Mouse (Mus musculus) thymus, adult 18-20 months (tissue): ENCODE data around the gene Mcur1.

Experiments used
- DNase-seq, 2 experiments: peaks; one replicate each; pipeline ENCODE4 v3.0.0; 2022; ENCODE audit warnings: mixed read lengths in 2 of 2

Mcur1 gene

DNA sequence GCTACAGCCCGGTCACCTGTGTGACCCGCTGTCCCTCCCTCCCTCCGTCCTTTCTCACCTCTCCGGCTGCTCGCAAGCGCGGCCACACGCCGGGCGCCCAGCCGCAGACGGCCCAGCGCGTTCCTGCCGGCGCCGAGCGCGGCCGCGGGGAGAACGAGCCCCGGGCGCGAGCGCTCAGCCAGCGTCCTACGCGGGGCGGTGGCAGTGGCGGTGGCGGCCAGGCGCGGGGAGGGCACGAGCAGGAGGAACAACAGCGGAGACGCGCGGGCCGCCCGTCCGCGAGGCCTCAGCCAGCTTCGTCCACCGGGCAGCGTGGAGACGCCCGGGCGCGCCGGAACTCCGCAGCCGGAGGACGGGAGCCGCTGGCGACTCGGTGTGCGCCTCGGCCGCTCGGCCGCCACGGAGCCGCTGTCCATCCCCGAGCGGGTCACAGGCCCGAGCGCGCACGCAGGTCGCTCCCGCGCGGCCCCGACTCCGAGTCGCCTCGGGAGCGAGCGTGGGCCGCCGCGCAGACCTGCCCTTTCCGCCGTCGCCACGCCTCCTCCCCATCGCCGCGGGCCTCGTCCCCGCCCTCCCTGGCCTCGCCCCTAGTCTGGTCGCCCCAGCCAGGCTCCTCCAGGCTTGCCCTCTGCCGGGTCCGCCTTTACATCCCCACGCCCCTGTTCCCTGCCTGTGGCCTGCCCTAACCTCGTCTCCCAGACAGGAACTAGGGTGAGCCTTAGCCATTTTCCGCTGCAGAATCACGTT, at the start of gene Mcur1:
Gene Mcur1 (minus strand): TSS at position 481 of the 747 bp plus-strand sequence.
- DNase-seq, result peak; percentile 82 to 83

DNA sequence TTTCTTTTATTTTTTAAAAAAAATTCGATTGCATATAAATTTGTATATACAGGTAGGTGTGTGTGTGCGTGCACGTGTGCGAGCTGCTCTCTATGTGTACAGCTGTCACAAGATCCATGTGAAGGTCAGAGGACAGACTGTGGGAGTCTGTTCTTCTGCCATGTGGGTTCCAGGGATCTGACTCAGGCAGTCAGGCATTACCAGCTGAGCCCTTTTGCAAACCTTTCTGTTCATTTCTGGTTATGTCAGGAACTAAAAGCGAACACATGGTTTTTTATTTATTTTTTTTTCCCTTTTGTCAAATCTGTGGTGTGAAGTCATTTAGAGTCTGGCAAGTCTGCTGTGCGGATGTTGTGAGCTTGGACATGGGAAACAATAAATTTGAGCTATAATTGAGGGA, 48.9 kb upstream of the Mcur1 start:
- DNase-seq, result no peak

DNA sequence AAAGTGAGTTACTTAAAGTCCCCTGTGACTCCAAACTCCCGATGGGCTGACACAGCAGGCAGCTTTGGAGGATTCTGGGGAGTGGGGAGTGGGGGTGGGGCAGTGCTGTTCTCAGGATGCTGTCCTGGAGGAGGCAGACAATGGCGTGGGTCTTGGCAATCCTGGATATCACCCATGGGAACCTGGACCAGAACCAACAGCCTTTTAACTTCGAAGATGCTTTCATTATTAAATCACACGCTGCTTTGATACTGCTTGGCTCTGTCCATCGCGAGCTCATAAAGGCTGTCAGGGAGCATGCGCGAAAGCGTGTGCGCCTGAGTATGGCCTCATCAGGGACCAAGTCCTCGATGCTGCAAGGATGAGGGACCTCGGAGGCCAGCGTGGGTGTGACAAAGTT, 43.1 kb upstream of the Mcur1 start:
- no peak for DNase-seq

DNA sequence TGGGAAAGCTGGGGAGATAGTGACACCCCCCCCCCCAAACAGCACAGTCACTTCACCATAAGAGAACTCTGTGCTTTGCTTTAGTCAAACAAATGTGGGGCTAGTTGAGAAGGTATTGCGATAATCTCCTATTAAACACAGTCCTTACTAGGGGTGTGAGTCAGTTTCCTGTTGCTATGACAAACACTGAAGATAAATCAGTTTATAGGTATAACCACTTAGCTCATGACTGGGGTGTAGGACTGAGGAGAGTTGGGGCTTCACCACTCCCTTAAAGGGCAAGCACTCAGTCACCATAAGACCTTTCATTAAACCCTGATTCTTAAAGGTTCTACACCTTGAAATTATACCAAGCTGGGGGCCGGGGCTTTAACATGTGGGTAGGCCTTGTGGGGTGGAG, 42.4 kb upstream of the Mcur1 start:
- no peak for DNase-seq

DNA sequence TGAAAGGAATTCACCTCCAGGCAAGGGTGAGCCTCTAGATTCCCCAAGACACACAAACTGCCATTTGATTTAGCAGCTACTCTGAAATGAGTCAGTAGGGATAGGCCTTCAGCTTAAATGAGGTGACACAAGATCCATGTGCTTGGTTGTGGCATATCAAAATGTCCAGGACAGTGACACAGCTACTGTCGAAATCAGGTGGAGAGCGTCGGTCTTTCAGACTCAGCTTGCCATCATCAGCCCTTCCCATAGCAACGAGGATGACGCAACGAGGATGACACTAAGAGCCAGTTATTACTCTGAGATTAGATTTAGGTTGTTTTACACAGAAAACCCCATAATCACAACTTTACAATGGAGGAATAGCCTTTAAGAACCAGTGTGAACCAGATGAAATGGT, 41.0 kb upstream of the Mcur1 start:
- DNase-seq, result no peak

DNA sequence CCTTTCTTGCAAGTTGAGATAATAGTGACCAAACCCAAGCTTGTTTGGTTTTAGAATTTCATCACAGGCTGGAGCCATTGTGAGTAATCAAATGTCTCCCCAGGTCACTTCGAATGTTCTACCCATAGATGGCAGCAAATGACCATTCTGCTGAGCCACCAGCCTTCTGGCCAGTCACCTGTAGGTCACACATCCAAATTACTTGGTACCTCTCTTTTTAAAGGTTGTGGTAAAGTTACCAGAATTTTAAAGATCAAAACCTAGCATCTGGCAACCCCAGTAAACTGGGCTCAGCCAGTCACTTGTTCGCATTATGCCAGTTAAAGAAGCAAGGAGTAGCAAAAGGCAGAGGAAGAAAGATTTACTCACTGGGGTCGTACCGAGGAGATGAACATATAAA, 35.9 kb upstream of the Mcur1 start:
- DNase-seq, result peak in 1 of 2 experiments; percentile 11

DNA sequence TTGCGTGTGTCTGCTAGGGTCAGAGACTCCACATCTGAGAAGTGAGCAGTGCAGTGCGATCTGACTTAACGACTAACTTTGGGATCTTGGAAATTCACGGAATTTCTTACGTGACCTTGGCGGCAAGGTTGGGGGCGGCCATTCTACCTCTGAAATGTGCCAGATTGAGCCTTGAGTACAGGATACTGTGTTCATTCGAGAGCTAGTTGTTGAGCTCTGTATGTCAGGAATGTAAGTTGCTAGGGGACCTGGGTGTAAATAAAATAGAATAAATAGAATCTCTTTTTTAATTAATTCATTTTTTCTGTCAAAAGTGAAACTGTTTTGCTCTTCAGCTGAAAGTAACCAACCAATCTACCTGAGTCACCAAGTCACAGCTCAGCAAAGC, 32.7 kb upstream of the Mcur1 start:
- no peak for DNase-seq

DNA sequence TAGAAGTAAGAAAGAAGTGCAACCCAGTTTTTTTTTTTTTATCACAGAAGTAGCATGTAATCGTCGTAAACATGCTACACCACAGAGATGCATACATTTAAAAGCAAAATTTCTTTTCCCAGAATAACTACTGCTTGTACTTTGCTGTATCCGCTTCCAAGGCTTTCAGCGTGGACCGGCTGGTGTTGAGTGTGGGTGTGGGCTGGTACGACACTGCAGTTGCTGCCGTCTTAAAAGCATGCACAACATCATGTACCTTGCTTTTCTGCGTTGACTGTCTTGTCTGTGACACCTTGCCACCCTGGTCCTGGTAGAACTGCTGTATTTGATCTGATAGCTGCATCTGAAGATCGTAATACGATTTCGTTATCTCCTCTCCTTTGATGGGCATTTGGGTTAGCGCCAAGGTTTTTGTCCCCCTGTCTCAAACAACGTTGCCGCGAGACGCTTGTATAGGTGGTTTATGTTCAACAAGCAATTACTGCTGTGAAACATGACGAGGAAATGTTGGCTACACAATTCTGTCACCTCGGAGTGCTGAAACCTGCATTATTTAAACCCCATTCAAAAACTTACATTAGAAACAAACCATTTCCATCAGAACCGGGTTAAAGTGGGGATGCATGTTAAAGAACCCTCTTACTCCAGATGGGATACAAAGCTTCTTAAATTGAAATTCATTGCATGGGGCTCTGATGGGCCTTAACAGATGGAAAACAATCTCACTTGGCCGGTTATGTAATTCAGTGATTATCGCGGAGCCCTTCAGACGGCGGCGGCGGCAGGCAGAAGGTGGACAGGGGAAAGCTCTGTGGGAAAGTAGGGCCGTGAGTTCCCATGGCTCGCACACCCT, 32.1 kb upstream of the Mcur1 start:
- no peak for DNase-seq

DNA sequence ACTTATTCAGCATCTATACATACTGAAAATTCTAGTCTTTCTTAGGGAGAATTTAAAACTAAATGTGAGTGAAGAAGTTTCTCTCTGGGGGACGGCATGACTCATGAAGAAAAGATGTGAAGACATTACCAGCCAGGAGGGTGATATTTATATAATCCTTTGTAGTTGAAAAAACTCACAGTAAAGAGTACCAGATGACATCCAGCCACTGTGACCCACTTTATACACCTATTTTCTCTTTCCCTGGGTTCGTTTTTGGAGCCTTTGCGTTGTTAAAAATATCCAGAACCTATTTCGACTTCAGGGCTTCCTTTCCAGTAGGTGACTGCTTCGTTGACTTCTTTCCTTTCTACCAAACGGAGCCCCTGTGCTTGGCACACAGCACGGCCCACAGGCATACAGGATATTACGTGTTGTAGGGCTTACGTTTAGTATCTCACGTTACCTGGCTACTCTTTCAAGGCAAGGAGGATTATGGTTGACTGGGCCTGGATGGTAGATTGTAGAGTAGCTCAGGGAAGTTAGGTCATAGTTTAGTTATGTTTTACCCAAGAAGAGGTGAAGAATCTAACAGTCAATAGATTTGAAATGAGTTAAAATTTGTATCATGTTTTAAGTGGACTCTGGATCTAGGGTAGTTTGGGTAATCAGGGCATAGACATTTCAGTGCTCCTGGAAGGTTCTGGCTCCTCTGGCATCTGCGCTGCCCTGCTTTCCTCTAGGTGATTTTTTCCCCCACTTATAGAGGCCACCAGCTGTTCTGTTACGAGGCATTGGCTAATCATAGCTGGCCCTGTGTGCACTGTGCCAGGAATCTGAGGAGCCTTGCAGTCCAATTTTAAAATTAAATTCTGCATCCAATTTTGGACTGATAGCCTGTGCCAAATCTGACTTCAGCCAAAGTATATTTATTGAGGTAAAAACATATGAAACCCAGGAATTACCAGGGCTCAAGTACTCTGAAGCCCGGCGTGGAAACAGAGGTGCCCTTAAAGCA, 28.2 kb upstream of the Mcur1 start:
- DNase-seq, result no peak

DNA sequence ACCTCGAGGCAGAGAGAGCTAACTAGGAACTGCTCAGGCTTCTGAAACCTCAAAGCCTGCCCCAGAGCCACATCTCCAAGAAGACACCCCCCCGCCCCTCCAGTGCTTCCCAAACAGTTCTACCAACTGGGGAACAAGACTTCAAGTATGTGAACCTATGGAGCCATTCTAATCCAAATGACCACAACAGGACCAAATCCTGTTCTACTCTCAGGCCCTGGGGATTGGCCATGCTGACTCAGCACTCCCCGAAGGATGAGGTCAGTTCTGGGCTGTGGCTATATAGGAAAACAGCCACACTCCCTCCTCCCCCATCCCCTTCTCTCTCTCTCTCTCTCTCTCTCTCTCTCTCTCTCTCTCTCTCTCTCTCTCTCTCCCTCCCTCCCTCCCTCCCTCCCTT, 27.0 kb upstream of the Mcur1 start:
- no peak for DNase-seq

DNA sequence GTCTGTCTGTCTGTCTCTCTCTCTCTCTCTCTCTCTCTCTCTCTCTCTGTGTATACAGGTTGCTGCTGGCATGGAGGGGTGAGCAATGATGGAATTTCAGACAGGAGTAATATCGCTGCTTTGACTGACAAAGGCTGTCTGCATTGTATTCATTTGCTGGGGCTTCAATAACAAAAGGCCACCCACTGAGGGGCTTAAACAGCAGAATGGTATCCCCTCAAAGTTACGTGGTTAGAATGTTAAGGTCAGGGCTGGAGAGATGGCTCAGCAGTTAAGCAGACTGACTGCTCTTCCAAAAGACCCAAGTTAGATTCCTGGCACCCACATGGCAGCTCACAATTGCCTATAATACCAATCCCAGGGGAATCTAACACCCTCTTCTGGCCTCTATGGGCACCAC, 25.3 kb upstream of the Mcur1 start:
- no peak for DNase-seq

DNA sequence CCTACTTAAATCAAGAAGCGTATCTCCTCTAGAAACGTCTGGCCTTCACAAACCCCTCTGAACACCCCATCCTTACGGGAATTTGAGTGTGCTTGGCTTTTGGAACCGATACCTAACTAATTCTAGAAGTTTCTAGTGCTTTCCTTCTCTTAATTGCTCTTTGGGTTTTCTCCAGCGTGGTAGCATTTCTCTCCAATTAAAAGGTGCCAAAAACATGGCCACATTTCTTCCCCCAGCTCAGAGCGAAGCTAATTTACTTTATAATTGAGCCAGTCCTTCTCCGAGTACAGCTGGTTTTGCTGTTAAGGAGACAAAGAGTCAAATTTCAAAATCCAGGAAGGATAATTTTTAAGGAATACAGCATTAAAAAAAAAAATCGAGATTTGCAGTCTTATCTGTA, 23.5 kb upstream of the Mcur1 start:
- DNase-seq, result no peak

DNA sequence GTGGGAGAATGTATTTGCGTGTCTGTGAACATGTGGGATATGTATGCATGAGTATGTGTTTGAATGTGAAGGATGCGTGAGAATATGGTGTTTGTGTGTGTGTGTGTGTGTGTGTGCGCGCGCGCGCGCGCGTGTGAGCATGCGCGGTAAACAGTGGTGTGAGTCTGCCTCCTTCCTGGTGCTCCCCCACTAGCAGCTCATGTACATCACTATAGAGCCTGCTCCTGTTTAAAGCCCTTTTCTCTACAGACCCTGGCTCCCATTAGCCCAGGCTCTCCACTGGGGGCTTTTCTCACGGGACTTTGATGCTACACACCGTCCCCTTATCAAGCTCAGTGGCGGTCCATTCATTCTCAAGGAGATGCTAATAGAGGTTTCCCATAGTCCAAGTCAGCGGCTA, 23.0 kb upstream of the Mcur1 start:
- DNase-seq, result no peak

DNA sequence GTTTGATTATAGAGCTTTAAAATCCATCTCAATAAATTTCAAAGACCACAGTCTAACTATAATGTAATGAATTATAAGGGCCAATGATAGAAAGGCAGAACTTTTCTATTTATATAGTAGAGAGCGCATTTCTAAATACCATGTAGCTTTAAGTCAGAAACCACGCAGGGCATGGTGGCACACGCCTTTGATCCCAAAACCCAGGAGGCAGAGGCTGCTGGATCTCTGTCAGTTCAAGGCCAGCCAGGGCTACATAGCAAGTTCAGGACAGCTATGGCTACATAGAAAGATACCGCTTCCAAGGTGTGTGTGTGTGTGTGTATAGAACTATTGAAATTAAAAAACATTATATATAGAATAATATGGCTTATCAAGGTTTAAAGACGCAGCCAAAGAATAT, 20.7 kb upstream of the Mcur1 start:
- DNase-seq, result no peak

DNA sequence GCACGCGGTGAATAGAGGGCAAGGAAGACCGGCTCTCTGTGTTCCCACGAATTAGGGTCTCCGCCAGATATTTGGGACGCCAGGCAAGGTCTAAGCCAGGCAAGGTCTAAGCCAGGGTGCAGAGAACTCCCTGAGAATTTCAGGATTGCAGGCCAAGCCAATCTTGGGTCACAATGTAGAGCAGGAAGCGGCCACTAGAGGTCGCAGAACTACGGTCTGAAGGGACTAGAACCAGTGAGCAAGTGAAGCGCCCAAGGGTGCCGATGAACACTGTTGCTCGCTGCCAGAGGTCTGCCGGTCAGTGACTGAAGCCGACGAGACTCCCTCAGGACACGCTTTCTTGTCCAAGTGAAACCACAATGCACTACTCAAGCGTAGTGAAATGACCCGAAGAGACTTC, 19.7 kb upstream of the Mcur1 start:
- DNase-seq, result peak; percentile 11 to 14

DNA sequence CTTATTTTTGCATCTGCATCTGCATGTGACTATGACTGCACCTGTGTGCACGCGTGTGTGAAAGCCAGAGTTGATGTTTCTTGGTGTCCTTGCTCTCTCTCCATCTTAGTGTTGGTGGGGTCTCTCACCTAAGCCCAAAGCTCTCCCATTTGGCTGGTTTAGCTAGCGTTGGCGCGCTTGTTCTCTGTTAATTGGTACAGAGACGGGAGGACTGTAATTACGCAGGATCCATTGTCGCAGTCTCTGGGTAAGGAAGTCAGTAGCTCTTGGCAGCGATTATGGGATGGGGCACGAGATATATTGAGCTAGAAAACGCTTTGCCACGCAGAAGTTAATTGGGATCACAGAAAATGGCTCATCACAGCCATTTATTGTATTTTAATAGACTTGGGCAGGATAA, 17.8 kb upstream of the Mcur1 start:
- no peak for DNase-seq

DNA sequence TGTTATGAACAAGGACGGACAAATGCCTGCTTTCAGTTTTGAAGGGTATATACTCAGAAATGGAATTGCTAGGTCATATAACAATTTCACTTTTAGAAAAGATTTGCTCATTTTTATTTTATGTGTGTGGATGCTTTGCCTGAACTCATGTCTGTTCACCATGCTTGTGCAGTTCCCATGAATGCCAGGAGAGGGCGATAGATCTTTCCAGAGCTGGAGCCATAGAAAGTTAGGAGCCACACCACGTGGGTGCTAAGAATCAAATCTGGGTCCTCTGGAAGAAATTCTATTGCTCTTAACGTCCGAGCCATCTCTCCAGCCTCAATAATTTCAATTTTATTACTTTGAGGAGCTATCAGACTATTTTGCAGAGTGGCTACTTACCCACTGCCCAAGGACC, 17.3 kb upstream of the Mcur1 start:
- DNase-seq, result no peak

DNA sequence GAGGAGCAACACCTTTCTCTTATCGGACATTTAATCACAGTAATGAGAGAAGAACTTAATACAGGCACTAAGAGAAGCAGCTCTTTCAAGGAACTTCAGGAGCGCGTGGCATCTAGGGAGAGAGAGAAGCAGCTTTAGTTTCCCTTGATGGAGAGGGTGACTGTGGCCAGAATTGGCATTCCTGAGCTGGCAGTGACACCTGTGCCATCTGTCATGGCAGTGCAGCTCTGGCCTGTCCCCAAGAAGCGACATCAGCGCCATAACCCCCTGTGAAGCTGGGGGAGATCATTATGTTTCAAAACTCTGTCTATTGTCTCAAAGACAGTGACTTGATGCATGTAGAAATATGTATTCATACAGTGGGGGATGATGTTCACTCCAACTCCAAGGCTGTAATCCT, 15.4 kb upstream of the Mcur1 start:
- no peak for DNase-seq

DNA sequence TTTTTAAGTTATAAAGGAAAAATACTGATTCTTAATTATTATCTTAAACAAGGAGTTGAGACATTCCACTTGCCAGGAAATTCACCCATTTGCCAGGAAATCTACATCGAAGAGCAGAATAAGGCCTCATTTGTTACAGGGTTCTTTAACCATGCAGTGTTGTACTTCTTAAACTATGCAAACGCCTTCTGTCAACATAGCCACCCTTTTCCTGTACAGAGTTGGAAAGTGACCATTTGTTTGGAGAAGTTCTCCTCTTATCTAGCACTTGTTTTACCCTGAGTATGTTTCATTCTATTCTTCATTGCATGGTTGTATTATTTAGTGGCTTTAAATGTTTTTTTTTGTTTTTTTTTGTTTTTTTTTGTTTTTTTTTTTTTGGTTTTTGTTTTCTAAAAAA, 14.0 kb upstream of the Mcur1 start:
- DNase-seq, result no peak

DNA sequence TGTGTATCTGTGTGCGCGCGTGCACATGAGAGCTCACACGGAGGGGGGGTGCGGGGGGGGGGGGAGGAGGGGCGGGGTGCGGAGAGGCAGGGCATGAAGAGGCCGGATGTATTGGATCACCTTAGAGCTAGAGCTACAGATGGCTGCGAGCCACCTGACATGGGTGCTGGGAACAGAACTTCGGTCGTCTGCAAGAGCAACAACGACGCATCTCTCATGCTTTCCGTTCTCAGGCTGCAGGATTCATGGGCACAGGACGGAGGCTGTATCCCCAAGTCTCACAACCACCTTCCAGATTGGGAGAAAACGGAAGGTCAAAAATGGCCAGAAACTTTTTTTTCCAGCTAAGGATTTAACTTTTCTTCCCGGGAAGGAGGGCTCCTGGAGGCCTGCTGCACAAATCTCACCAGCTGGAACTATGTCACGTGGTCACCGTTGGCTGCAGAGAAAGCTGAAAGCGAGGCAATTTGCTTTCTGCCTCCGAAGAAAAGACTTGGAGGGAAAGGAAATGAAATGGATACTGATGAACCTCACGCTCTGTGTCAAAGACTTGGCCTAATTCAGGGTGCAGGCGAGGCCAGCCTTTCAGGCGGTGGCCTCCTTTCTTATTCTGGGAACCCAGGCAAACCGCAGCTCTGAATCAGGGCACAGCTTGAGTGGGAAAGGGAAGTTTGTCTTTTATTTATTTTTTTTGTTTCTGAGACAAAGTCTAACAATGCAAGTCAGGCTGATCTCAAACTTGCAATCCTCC, 7.3 kb upstream of the Mcur1 start:
- DNase-seq, result no peak

DNA sequence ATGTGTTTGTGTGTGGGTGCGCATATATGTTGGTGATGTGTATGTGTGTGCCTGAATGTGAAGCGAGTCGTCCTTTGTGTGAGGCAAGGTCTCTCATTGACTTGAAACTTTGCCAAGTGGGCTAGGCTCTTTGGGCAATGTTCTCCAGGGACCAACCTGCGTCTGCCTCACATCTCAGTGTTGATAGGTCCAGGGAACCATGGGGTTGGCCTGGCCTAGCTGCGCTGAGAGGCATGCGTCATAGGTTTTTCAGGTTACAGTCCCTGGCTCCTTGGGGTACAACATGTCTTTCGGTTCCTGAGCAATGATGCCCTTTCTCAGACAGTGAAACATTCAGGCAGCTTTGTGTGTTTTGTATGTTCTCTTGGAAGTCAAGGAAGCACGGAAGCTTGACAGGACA, 6.2 kb upstream of the Mcur1 start:
- DNase-seq, result no peak

DNA sequence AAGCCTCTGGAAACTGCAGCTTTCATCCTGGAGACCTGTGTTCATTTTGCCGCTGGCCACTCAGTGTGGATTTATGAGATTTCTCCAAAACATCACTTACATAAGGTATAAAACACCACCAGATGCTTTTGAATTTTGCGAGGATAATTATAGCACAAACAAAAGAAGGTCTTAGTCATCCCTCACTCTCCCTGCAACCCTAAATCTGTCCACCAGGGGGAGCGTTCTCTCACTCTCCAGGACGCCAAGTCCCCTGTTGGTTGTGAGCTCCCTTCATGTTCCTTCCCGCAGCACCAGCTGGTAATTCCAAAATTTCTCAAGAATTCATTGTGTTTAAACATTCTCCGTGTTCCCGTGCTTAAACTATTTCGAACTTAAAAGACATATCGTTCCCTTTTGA, 5.4 kb upstream of the Mcur1 start:
- DNase-seq, result peak in 1 of 2 experiments; percentile 29
